Mouse (Mus musculus) Patski (cell line): ENCODE data around the gene Trank1. TPM values are rescaled to one million over a fixed set of nuclear protein-coding genes. Genes with fewer than 3 reads are reported as not detected.
A peak's percentile ranks its signal among the peaks of the same experiment; 100 is the strongest.

Source experiments
- ATAC-seq: fragments of 100-300 bp; one replicate; pipeline ENCODE4 v1.8.0; 2021
- CTCF ChIA-PET: fragments of 350-600 bp; sonication (Branson Sonifier 250); formaldehyde crosslinking; loops from one replicate; lab custom pipeline; 2022; ENCODE audit warnings: inconsistent platforms; lab: Charles Lee
- POLR2A ChIA-PET: fragments of 350-600 bp; sonication (Branson Sonifier 250); formaldehyde crosslinking; loops from one replicate; lab custom pipeline; 2022; ENCODE audit warnings: antibody characterized with exemption, inconsistent platforms; lab: Charles Lee
- DNase-seq: peaks from one replicate; pipeline ENCODE4 v3.0.0-alpha.2; 2011; ENCODE audit warnings: low read depth, low spot score
- H3K27me3 ChIP-seq: fragments of 371-371 bp; one replicate; pipeline ENCODE4 v1.5.1; 2021
- CTCF ChIP-seq: fragments of 100-300 bp; IDR thresholded peaks from one replicate; pipeline ENCODE4 v1.5.1; 2021
- in situ Hi-C: fragments of 300-500 bp; cut with MboI; formaldehyde crosslinking; loops from 3 replicates; pipeline ENCODE4 v1.11.1; 2018; ENCODE audit warnings: low pct_unique_long_range_greater_than_20kb, mixed read lengths
- polyA plus RNA-seq: library from polyadenylated mRNA; unstranded; gene quantifications from one replicate; pipeline ENCODE4 v1.2.3, GENCODE M21; 2021

Trank1 gene
- polyA plus RNA-seq, 1 experiment from 2014 or later = 8.6 TPM

DNA sequence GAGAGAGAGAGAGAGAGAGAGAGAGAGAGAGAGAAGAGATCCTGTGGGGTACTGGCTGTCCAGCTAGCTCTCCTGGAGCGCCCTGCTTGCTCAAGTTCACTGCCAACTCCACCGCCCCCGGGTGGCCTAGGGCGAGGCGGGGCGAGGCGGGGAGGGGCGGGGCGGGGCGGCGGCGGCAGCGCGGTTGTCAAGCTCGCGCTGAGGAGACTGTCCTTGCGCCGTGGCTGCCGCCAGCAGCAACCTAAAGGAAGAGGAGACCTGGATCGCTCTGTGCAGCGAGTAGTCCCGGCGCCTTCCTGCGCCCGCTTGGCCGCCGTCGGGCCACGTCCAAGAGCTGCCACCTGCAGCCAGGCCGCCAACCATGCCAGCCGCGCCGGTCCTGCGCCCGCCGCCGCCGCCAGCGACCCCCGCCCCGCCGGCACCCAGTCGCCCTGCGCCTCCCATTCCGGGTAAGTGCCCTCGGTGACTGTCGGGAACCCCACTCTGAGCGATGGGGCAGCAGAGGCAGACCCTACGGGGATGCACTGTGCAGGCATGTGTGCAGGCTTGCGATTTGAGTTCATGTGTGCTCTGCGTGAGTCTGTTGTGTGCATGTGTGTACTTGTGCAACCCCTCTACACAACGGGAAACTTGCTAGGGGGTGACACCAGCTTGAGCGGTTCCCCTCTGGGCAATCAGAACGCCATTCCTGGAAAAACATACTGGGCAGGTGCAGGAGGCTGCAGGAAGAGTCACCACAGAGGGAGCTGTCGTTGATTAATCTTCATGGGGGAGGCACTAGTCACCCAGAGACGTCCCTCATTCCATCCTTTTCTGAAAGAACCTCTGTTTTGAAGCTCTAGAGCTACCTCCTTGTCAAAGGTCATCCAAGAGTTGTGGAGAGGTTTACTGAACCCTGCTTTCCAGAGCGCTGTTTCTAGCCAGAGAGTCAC is 127.6 kb downstream of the Trank1 start, which contains the start of gene Dclk3:
Gene Dclk3 (plus strand): TSS at position 178 of the 932 bp plus-strand sequence.
- POLR2A ChIA-PET = interaction anchor here (0.6 to 1.8 kb wide), 5 partner anchors 29 to 82 kb away, joined by 3 to 8 read pairs (median 4); no protein-coding TSS in a partner anchor
- CTCF ChIA-PET = interaction anchor here (0.8 to 2.7 kb wide), 8 partner anchors 10 to 83 kb away, joined by 3 to 9 read pairs (median 5); no protein-coding TSS in a partner anchor
- H3K27me3 ChIP-seq = no peaks in the 10 kb centered on the region
- in situ Hi-C loops = no loop called here
- DNase-seq (no peak), ATAC-seq (peak; percentile 83)
- TF ChIP-seq CTCF = no peak

DNA sequence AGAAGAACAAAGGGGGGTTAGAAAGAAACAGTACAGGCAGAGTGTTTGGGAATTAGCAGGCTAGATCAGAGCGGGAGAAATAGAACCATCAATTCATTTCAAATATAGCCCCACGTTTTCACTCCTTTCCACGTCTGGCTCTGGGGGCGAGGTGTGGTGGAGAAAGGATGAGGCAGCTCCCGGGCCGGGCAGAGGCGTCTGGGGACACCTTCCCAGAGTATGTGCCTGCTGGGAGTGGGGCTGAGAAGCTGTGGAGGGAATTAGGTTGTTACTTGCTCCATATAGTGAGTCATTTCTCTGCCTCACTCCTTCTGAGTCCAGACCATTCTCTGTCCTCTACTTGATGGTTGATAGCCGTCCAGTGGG is 128.3 kb downstream of the Trank1 start:
- CTCF ChIA-PET = interaction anchor here (1.0 to 2.7 kb wide), 9 partner anchors 10 to 150 kb away, joined by 3 to 9 read pairs (median 5); no protein-coding TSS in a partner anchor
- ATAC-seq (peak; percentile 38), DNase-seq (no peak)
- no peaks in the 10 kb centered on the region for H3K27me3 ChIP-seq
- POLR2A ChIA-PET = interaction anchor here (0.6 to 1.8 kb wide), 4 partner anchors 10 to 37 kb away, joined by 3 to 8 read pairs (median 4); no protein-coding TSS in a partner anchor
- in situ Hi-C loops = no loop called here
- TF ChIP-seq CTCF = no peak

DNA sequence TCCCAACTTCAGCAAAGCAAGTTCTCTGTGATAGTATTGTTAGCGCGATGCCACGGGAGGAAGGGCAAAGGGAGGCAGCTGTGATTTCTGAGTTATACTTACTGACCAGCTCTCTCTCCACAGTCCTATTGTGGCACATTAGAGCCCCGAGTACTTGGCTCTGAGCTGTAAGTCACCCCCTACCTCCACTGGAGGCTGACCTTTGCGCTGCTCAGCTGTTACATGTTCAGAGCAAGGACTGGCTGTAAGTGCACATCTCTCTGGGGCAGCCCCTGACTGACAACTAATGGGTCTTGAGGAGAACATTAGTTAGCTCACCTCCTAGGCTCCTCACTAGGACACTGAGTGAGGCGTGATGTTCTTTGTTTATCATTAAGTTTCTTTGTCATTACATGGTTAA is 128.9 kb downstream of the Trank1 start:
- DNase-seq = no peak
- no peak for ATAC-seq
- CTCF ChIA-PET = interaction anchor here (0.7 to 2.7 kb wide), 9 partner anchors 9 to 151 kb away, joined by 3 to 9 read pairs (median 4); no protein-coding TSS in a partner anchor
- no peaks in the 10 kb centered on the region for H3K27me3 ChIP-seq
- POLR2A ChIA-PET = interaction anchor here (0.6 to 1.8 kb wide), 5 partner anchors 9 to 37 kb away, joined by 3 to 8 read pairs (median 4); no protein-coding TSS in a partner anchor
- TF ChIP-seq CTCF = no peak
- in situ Hi-C loops = no loop called here

DNA sequence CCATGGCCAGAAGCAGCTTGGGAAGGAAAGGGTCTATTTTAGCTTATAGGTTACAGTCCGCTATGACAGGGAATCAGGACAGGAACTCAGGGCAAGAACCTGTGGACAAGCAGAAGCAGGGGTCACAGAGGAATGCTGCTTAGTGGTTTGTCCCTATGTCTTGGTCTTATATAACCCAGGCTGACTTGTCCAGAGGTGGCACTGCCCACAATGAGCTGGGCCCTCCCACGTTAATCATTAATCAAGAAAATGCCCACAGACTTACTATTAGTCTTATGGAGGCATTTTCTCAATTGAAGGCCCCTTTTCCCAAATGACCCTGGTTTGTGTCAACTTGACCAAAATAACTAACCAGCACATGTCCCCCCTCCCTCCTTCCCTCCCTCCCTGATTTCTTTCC is 129.6 kb downstream of the Trank1 start:
- CTCF ChIA-PET = interaction anchor here (1.1 to 2.7 kb wide), 5 partner anchors 8 to 85 kb away, joined by 3 to 9 read pairs (median 7); no protein-coding TSS in a partner anchor
- no peak for ATAC-seq
- in situ Hi-C loops = no loop called here
- DNase-seq = no peak
- POLR2A ChIA-PET = interaction anchor here (0.6 to 0.7 kb wide), 2 partner anchors 29 to 34 kb away, joined by 3 read pairs; no protein-coding TSS in a partner anchor
- no peak for TF ChIP-seq CTCF
- no peaks in the 10 kb centered on the region for H3K27me3 ChIP-seq

Other genes starting within 250 kb of the Trank1 start
- gene Lrrfip2, start 194.1 kb upstream of the Trank1 start, polyA plus RNA-seq = 85.9 TPM
- gene Mlh1, start 39.9 kb upstream of the Trank1 start, polyA plus RNA-seq = 17.1 TPM
- 28.7 TPM for gene Epm2aip1, start 39.8 kb upstream of the Trank1 start, polyA plus RNA-seq
- 48.7 TPM for gene Dclk3, start 127.3 kb downstream of the Trank1 start, polyA plus RNA-seq